Mouse (Mus musculus): ENCODE data around the gene Tm9sf3.

The Tm9sf3 gene

GRCm38 (mm10) chr19:41262712-41263629 lies 826 bp downstream of the Tm9sf3 start:
- peak; percentile 83 to 93 for DNase-seq (ENCODE audit: inconsistent age in 2 of 2, low spot score in 1 of 2)

- DNase-seq (ENCODE audit: inconsistent age in 2 of 2, low spot score in 1 of 2): no peak
These were observed 3.1 kb downstream of the Tm9sf3 start for GRCm38 (mm10) chr19:41260736-41261135.

GRCm38 (mm10) chr19:41259256-41259655 lies 4.5 kb downstream of the Tm9sf3 start:
- DNase-seq (ENCODE audit: inconsistent age in 2 of 2, low spot score in 1 of 2): no peak

- DNase-seq (ENCODE audit: inconsistent age in 2 of 2, low spot score in 1 of 2): peak; percentile 35 to 80
These were observed 5.1 kb downstream of the Tm9sf3 start for GRCm38 (mm10) chr19:41258707-41259106.

- no peak for DNase-seq (ENCODE audit: inconsistent age in 2 of 2, low spot score in 1 of 2)
These were observed 9.2 kb downstream of the Tm9sf3 start for GRCm38 (mm10) chr19:41254584-41254983.

- no peak for DNase-seq (ENCODE audit: inconsistent age in 2 of 2, low spot score in 1 of 2)
These were observed 14.8 kb downstream of the Tm9sf3 start for GRCm38 (mm10) chr19:41248968-41249367.

GRCm38 (mm10) chr19:41248271-41248670 lies 15.5 kb downstream of the Tm9sf3 start:
- DNase-seq (ENCODE audit: inconsistent age in 2 of 2, low spot score in 1 of 2): peak in 1 of 2 experiments; percentile 48

- no peak for DNase-seq (ENCODE audit: inconsistent age in 2 of 2, low spot score in 1 of 2)
These were observed 17.5 kb downstream of the Tm9sf3 start for GRCm38 (mm10) chr19:41246271-41246670.

GRCm38 (mm10) chr19:41244581-41244980 lies 19.2 kb downstream of the Tm9sf3 start:
- peak in 1 of 2 experiments; percentile 79 for DNase-seq (ENCODE audit: inconsistent age in 2 of 2, low spot score in 1 of 2)

GRCm38 (mm10) chr19:41241997-41242396 lies 21.8 kb downstream of the Tm9sf3 start:
- DNase-seq (ENCODE audit: inconsistent age in 2 of 2, low spot score in 1 of 2): no peak

GRCm38 (mm10) chr19:41233698-41234097 lies 30.1 kb downstream of the Tm9sf3 start:
- no peak for DNase-seq (ENCODE audit: inconsistent age in 2 of 2, low spot score in 1 of 2)

GRCm38 (mm10) chr19:41208326-41208725 lies 55.5 kb downstream of the Tm9sf3 start:
- no peak for DNase-seq (ENCODE audit: inconsistent age in 2 of 2, low spot score in 1 of 2)

- peak; percentile 68 to 89 for DNase-seq (ENCODE audit: inconsistent age in 2 of 2, low spot score in 1 of 2)
These were observed 56.9 kb downstream of the Tm9sf3 start, which contains the start of gene Tll2 for GRCm38 (mm10) chr19:41206811-41207344. Gene Tll2 (minus strand): TSS chr19:41206835.

GRCm38 (mm10) chr19:41206041-41206810 lies 57.6 kb downstream of the Tm9sf3 start:
- no peak for DNase-seq (ENCODE audit: inconsistent age in 2 of 2, low spot score in 1 of 2)

GRCm38 (mm10) chr19:41204159-41205081 lies 59.4 kb downstream of the Tm9sf3 start:
- DNase-seq (ENCODE audit: inconsistent age in 2 of 2, low spot score in 1 of 2): peak in 1 of 2 experiments; percentile 61

GRCm38 (mm10) chr19:41197606-41198005 lies 66.2 kb downstream of the Tm9sf3 start:
- DNase-seq (ENCODE audit: inconsistent age in 2 of 2, low spot score in 1 of 2): no peak

GRCm38 (mm10) chr19:41193379-41193778 lies 70.4 kb downstream of the Tm9sf3 start:
- DNase-seq (ENCODE audit: inconsistent age in 2 of 2, low spot score in 1 of 2): no peak

- DNase-seq (ENCODE audit: inconsistent age in 2 of 2, low spot score in 1 of 2): peak; percentile 58 to 87
These were observed 70.8 kb downstream of the Tm9sf3 start for GRCm38 (mm10) chr19:41192953-41193352.

- no peak for DNase-seq (ENCODE audit: inconsistent age in 2 of 2, low spot score in 1 of 2)
These were observed 72.1 kb downstream of the Tm9sf3 start for GRCm38 (mm10) chr19:41191724-41192123.

GRCm38 (mm10) chr19:41190876-41191434 lies 72.8 kb downstream of the Tm9sf3 start:
- no peak for DNase-seq (ENCODE audit: inconsistent age in 2 of 2, low spot score in 1 of 2)

All from adrenal gland, adult (tissue).